Mouse (Mus musculus): ENCODE measurements around the gene Mettl26.

DNA sequence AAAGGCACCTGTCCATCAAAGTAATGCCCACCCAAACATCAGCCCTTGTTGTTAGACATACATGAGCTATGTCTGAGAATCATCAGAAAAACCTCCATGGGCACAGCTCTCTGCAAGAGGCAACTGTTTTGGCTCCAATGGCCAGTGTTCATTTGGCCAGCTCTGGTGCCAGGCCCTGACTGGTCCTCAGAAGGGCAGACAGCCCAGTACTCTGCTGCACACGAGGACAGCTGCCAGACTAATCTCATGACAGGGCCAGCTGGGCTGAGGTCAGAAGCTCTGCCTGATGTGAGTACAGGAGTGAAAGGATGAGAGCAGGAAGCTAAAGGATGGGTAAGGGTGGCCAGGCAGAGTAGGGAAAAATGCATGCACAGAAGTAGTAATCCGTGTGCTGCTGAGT is 50.5 kb downstream of the Mettl26 start:
- TF ChIP-seq GATA1 (IDR thresholded peaks at IDR 0.05; ENCODE audit: low read length) = no peak
- no peak for TF ChIP-seq TAL1 (IDR thresholded peaks at IDR 0.05; ENCODE audit: low read length)

Data from erythroblast, embryonic 14.5 days (primary cell).